Mouse (Mus musculus): ENCODE measurements around the gene Nr4a2. TPM values are rescaled to one million over a fixed set of nuclear protein-coding genes. Genes with fewer than 3 reads are reported as not detected.

Nr4a2 gene
- polyA plus RNA-seq, 1 experiment from 2014 or later = 8.4 TPM

- 11% methylated on average over 16 of the region's 16 CpGs for WGBS
These were observed 13.4 kb downstream of the Nr4a2 start for GRCm38 (mm10) chr2:57110401-57110800.

GRCm38 (mm10) chr2:57109926-57110325 is 13.9 kb downstream of the Nr4a2 start:
- H3K27me3 ChIP-seq = peaks cover 78% of the 10 kb centered on the region
- ATAC-seq (ENCODE audit: insufficient number of reproducible peaks, insufficient read depth, low FRiP score, low TSS enrichment) = no peak
- H3K4me1 ChIP-seq = 0 out of 2 replicates have a peak, but pooled peaks cover 13% of the 10 kb centered on the region
- no peak overlapping the region for H3K27ac ChIP-seq
- H3K36me3 ChIP-seq = no peaks in the 10 kb centered on the region
- H3K4me3 ChIP-seq = no peak overlapping the region
- H3K9ac ChIP-seq = no peak overlapping the region
- no peak overlapping the region for H3K4me2 ChIP-seq (replicated peaks)
- H3K9me3 ChIP-seq = no peaks in the 10 kb centered on the region
- WGBS = 7% methylated on average over 14 of the region's 14 CpGs

More at GRCm38 (mm10) chr2:57110401-57110800, 13.4 kb downstream of the Nr4a2 start:
- Histone ChIP-seq H3K9me3 (no peaks in the 10 kb centered on the region), H3K9ac (no peak overlapping the region), H3K4me1 (peaks cover 16% of the 10 kb centered on the region; the same call in 1 of the 2 replicates), H3K4me3 (no peak overlapping the region), H3K36me3 (no peaks in the 10 kb centered on the region), H3K27ac (no peak overlapping the region), H3K4me2 (replicated peaks) (no peak overlapping the region), H3K27me3 (peaks cover 73% of the 10 kb centered on the region)
- ATAC-seq (ENCODE audit: insufficient number of reproducible peaks, insufficient read depth, low FRiP score, low TSS enrichment) = no peak

- no peak overlapping the region for H3K4me3 ChIP-seq
- peaks cover 84% of the 10 kb centered on the region for H3K27me3 ChIP-seq
- no peak overlapping the region for H3K4me2 ChIP-seq (replicated peaks)
- no peaks in the 10 kb centered on the region for H3K9me3 ChIP-seq
- H3K27ac ChIP-seq = no peak overlapping the region
- ATAC-seq (ENCODE audit: insufficient number of reproducible peaks, insufficient read depth, low FRiP score, low TSS enrichment) = no peak
- no peaks in the 10 kb centered on the region for H3K36me3 ChIP-seq
- no peak overlapping the region for H3K9ac ChIP-seq
- WGBS = 12% methylated on average over 11 of the region's 11 CpGs
- 0 out of 2 replicates have a peak, but pooled peaks cover 13% of the 10 kb centered on the region for H3K4me1 ChIP-seq
These were observed 14.5 kb downstream of the Nr4a2 start for GRCm38 (mm10) chr2:57109301-57109700.

GRCm38 (mm10) chr2:57108349-57108930 is 15.4 kb downstream of the Nr4a2 start:
- 0 out of 2 replicates have a peak, but pooled peaks cover 13% of the 10 kb centered on the region for H3K4me1 ChIP-seq
- 25% methylated on average over 7 of the region's 7 CpGs for WGBS

GRCm38 (mm10) chr2:57105401-57105800 is 18.4 kb downstream of the Nr4a2 start:
- H3K9me3 ChIP-seq = no peaks in the 10 kb centered on the region
- no peak overlapping the region for H3K4me2 ChIP-seq (replicated peaks)
- H3K27me3 ChIP-seq = peaks cover 88% of the 10 kb centered on the region
- 12% methylated on average over 7 of the region's 7 CpGs for WGBS
- ATAC-seq (ENCODE audit: insufficient number of reproducible peaks, insufficient read depth, low FRiP score, low TSS enrichment) = no peak
- H3K4me3 ChIP-seq = no peak overlapping the region
- no peaks in the 10 kb centered on the region for H3K36me3 ChIP-seq
- peaks cover 13% of the 10 kb centered on the region for H3K4me1 ChIP-seq
- no peak overlapping the region for H3K9ac ChIP-seq
- H3K27ac ChIP-seq = no peak overlapping the region

More at GRCm38 (mm10) chr2:57108349-57108930, 15.4 kb downstream of the Nr4a2 start:
- Histone ChIP-seq H3K9ac (no peak overlapping the region), H3K4me3 (no peak overlapping the region), H3K27me3 (peaks cover 87% of the 10 kb centered on the region), H3K27ac (no peak overlapping the region), H3K4me2 (replicated peaks) (no peak overlapping the region), H3K9me3 (no peaks in the 10 kb centered on the region), H3K36me3 (no peaks in the 10 kb centered on the region)
- ATAC-seq (ENCODE audit: insufficient number of reproducible peaks, insufficient read depth, low FRiP score, low TSS enrichment) = no peak

GRCm38 (mm10) chr2:57104731-57105130 is 19.1 kb downstream of the Nr4a2 start:
- Histone ChIP-seq H3K9me3 (no peaks in the 10 kb centered on the region), H3K9ac (no peak overlapping the region), H3K27ac (no peak overlapping the region), H3K4me2 (replicated peaks) (no peak overlapping the region), H3K36me3 (no peaks in the 10 kb centered on the region), H3K27me3 (peaks cover 86% of the 10 kb centered on the region), H3K4me1 (peaks cover 13% of the 10 kb centered on the region), H3K4me3 (no peak overlapping the region)
- 3% methylated on average over 8 of the region's 8 CpGs for WGBS
- no peak for ATAC-seq (ENCODE audit: insufficient number of reproducible peaks, insufficient read depth, low FRiP score, low TSS enrichment)

GRCm38 (mm10) chr2:57103845-57104660 is 19.8 kb downstream of the Nr4a2 start:
- under 1% methylated on average over 26 of the region's 26 CpGs for WGBS

GRCm38 (mm10) chr2:57102856-57103844 is 20.7 kb downstream of the Nr4a2 start:
- H3K4me3 ChIP-seq = peak overlapping the region; percentile 42
- H3K9ac ChIP-seq = no peak overlapping the region
- peaks cover 13% of the 10 kb centered on the region for H3K4me1 ChIP-seq
- no peak overlapping the region for H3K27ac ChIP-seq
- WGBS = under 1% methylated on average over 34 of the region's 37 CpGs
- H3K4me2 ChIP-seq (replicated peaks) = peak overlapping the region; percentile 88
- H3K9me3 ChIP-seq = no peaks in the 10 kb centered on the region
- peak; percentile 25; the same call in 1 of the 2 replicates for ATAC-seq (ENCODE audit: insufficient number of reproducible peaks, insufficient read depth, low FRiP score, low TSS enrichment)
- H3K27me3 ChIP-seq = peaks cover 73% of the 10 kb centered on the region
- no peaks in the 10 kb centered on the region for H3K36me3 ChIP-seq

More at GRCm38 (mm10) chr2:57103845-57104660, 19.8 kb downstream of the Nr4a2 start:
- Histone ChIP-seq H3K4me3 (0 out of 2 replicates have a peak overlapping the region, but pooled peaks have one; percentile 5), H3K27ac (no peak overlapping the region), H3K27me3 (peaks cover 82% of the 10 kb centered on the region), H3K4me2 (replicated peaks) (peak overlapping the region; percentile 35), H3K9me3 (no peaks in the 10 kb centered on the region), H3K9ac (no peak overlapping the region), H3K4me1 (peaks cover 13% of the 10 kb centered on the region), H3K36me3 (no peaks in the 10 kb centered on the region)
- ATAC-seq (ENCODE audit: insufficient number of reproducible peaks, insufficient read depth, low FRiP score, low TSS enrichment) = no peak

GRCm38 (mm10) chr2:57102091-57102855 is 21.5 kb downstream of the Nr4a2 start:
- Histone ChIP-seq H3K4me3 (peak overlapping the region; percentile 42), H3K27ac (no peak overlapping the region), H3K36me3 (no peaks in the 10 kb centered on the region), H3K9ac (no peak overlapping the region), H3K9me3 (no peaks in the 10 kb centered on the region), H3K27me3 (peaks cover 71% of the 10 kb centered on the region), H3K4me2 (replicated peaks) (peak overlapping the region; percentile 88), H3K4me1 (peaks cover 13% of the 10 kb centered on the region)
- under 1% methylated on average over 51 of the region's 51 CpGs for WGBS
- ATAC-seq (ENCODE audit: insufficient number of reproducible peaks, insufficient read depth, low FRiP score, low TSS enrichment) = peak; percentile 81

- no peak overlapping the region for H3K4me3 ChIP-seq
- 78% methylated on average over 3 of the region's 3 CpGs for WGBS
These were observed 23.6 kb downstream of the Nr4a2 start for GRCm38 (mm10) chr2:57100241-57100640.

More at GRCm38 (mm10) chr2:57100241-57100640, 23.6 kb downstream of the Nr4a2 start:
- no peak for ATAC-seq (ENCODE audit: insufficient number of reproducible peaks, insufficient read depth, low FRiP score, low TSS enrichment)
- H3K9me3 ChIP-seq = no peaks in the 10 kb centered on the region
- no peak overlapping the region for H3K4me2 ChIP-seq (replicated peaks)
- peaks cover 58% of the 10 kb centered on the region for H3K27me3 ChIP-seq
- no peak overlapping the region for H3K27ac ChIP-seq
- no peaks in the 10 kb centered on the region for H3K36me3 ChIP-seq
- peaks cover 13% of the 10 kb centered on the region for H3K4me1 ChIP-seq
- H3K9ac ChIP-seq = no peak overlapping the region
